Mouse (Mus musculus) G1E (cell line): ENCODE results near the gene Sarm1. TPM values are rescaled to one million over a fixed set of nuclear protein-coding genes. Genes with fewer than 3 reads are reported as not detected.

Source experiments
- ATAC-seq: 2 replicates; pipeline ENCODE4 v1.8.0; 2016; ENCODE audit warnings: mild to moderate bottlenecking; ENCODE audit not compliant: insufficient number of reproducible peaks, poor library complexity, low FRiP score, severe bottlenecking; ENCODE audit errors: extremely low read depth
- DNase-seq: peaks from one replicate; pipeline ENCODE4 v3.0.0; 2012; ENCODE audit warnings: low spot score
- H3K27me3 ChIP-seq: 2 replicates; pipeline ENCODE4 v1.6.1; 2012; ENCODE audit warnings: mild to moderate bottlenecking, low read length, inconsistent platforms; ENCODE audit not compliant: insufficient read depth
- H3K36me3 ChIP-seq: replicated peaks from 2 replicates; pipeline ENCODE3; 2012; ENCODE audit warnings: mild to moderate bottlenecking, inconsistent platforms
- H3K4me1 ChIP-seq: 2 replicates; pipeline ENCODE4 v1.6.1; 2012; ENCODE audit warnings: low read depth, low read length, inconsistent platforms, mixed read lengths; ENCODE audit not compliant: insufficient read depth
- H3K4me3 ChIP-seq: 2 replicates; pipeline ENCODE4 v1.5.1; 2012; ENCODE audit warnings: low read depth, mild to moderate bottlenecking, inconsistent platforms, low read length, moderate library complexity, mixed read lengths
- H3K9me3 ChIP-seq: replicated peaks from 2 replicates; pipeline ENCODE4 v1.6.1; 2012; ENCODE audit warnings: inconsistent platforms
- CTCF ChIP-seq: IDR thresholded peaks from 2 replicates; pipeline ENCODE4 v1.5.1; 2012; ENCODE audit warnings: low read depth, low read length, inconsistent platforms, mixed read lengths
- GATA1 ChIP-seq: IDR thresholded peaks from 2 replicates; pipeline ENCODE4 v1.6.1; 2012; ENCODE audit warnings: borderline replicate concordance, low read length, inconsistent platforms, mixed read lengths
- GATA2 ChIP-seq: IDR thresholded peaks from 2 replicates; pipeline ENCODE4 v1.6.1; 2012; ENCODE audit warnings: low read depth, low read length, inconsistent platforms, borderline replicate concordance
- POLR2AphosphoS5 ChIP-seq: IDR thresholded peaks from 2 replicates; pipeline ENCODE4 v1.6.1; 2012; ENCODE audit warnings: low read depth, low read length, inconsistent platforms; ENCODE audit not compliant: insufficient replicate concordance
- TAL1 ChIP-seq: conservative IDR thresholded peaks from 2 replicates; pipeline ENCODE4 v1.6.1; 2012; ENCODE audit warnings: low read depth, low read length, inconsistent platforms, mixed read lengths
- polyA plus RNA-seq: library from polyadenylated mRNA; stranded (reverse); fragments of >175 nt; gene quantifications from 2 replicates; pipeline ENCODE4 v1.2.3, GENCODE M21; 2012
- total RNA-seq, 2 experiments: library from RNA; stranded (forward) in 1 of 2; stranded (reverse) in 1 of 2; fragments of 200-1000 nt in 1 of 2; fragments of >200 nt in 1 of 2; fragmentation: Nextera tagmentation in 1 of 2; gene quantifications; 2 replicates each; pipeline ENCODE4 v1.2.3; 2014 to 2017

Sarm1 gene
- total and polyA plus RNA-seq, 3 experiments, result 0.22 TPM; not detected in 2

GRCm38 (mm10) chr11:78523241-78523955 is 25.8 kb upstream of the Sarm1 start:
- no peaks in the 10 kb centered on the region for H3K27me3 ChIP-seq
- no peak overlapping the region for H3K4me3 ChIP-seq
- H3K9me3 ChIP-seq, result no peaks in the 10 kb centered on the region
- peaks cover 100% of the 10 kb centered on the region for H3K36me3 ChIP-seq
- TF ChIP-seq CTCF, result no peak
- TF ChIP-seq GATA2, result no peak
- TF ChIP-seq POLR2AphosphoS5, result no peak
- no peak for TF ChIP-seq GATA1
- TF ChIP-seq TAL1, result no peak
- peaks cover 12% of the 10 kb centered on the region for H3K4me1 ChIP-seq
- ATAC-seq, result no peak
- no peak for DNase-seq

GRCm38 (mm10) chr11:78522481-78522997 is 25.0 kb upstream of the Sarm1 start:
- DNase-seq, result no peak
- H3K9me3 ChIP-seq, result no peaks in the 10 kb centered on the region
- H3K27me3 ChIP-seq, result no peaks in the 10 kb centered on the region
- ATAC-seq, result no peak
- peaks cover 100% of the 10 kb centered on the region for H3K36me3 ChIP-seq
- TF ChIP-seq GATA1, result no peak
- no peak for TF ChIP-seq TAL1
- no peak for TF ChIP-seq POLR2AphosphoS5
- TF ChIP-seq CTCF, result no peak
- no peak for TF ChIP-seq GATA2
- H3K4me1 ChIP-seq, result peaks cover 9% of the 10 kb centered on the region
- H3K4me3 ChIP-seq, result no peak overlapping the region

GRCm38 (mm10) chr11:78521880-78522279 is 24.3 kb upstream of the Sarm1 start:
- H3K36me3 ChIP-seq, result peaks cover 96% of the 10 kb centered on the region

GRCm38 (mm10) chr11:78518931-78519330 is 21.4 kb upstream of the Sarm1 start:
- Histone ChIP-seq H3K4me1 (peaks cover 21% of the 10 kb centered on the region), H3K4me3 (no peak overlapping the region), H3K27me3 (no peaks in the 10 kb centered on the region), H3K9me3 (no peaks in the 10 kb centered on the region), H3K36me3 (peaks cover 95% of the 10 kb centered on the region)
- DNase-seq, result no peak
- TF ChIP-seq GATA1 (no peak), POLR2AphosphoS5 (no peak), CTCF (no peak), GATA2 (no peak), TAL1 (no peak)
- ATAC-seq, result no peak

More at GRCm38 (mm10) chr11:78521880-78522279, 24.3 kb upstream of the Sarm1 start:
- ATAC-seq (no peak), DNase-seq (no peak)
- no peak overlapping the region for H3K4me3 ChIP-seq
- TF ChIP-seq CTCF (no peak), TAL1 (no peak), POLR2AphosphoS5 (no peak), GATA2 (no peak), GATA1 (no peak)
- no peaks in the 10 kb centered on the region for H3K9me3 ChIP-seq
- H3K27me3 ChIP-seq, result no peaks in the 10 kb centered on the region
- H3K4me1 ChIP-seq, result peaks cover 9% of the 10 kb centered on the region

GRCm38 (mm10) chr11:78515549-78516325 is 18.2 kb upstream of the Sarm1 start:
- H3K4me1 ChIP-seq, result peaks cover 37% of the 10 kb centered on the region
- H3K4me3 ChIP-seq, result no peak overlapping the region
- no peaks in the 10 kb centered on the region for H3K27me3 ChIP-seq
- TF ChIP-seq GATA2, result no peak
- no peak for TF ChIP-seq GATA1
- no peak for TF ChIP-seq POLR2AphosphoS5
- no peak for TF ChIP-seq CTCF
- no peak for TF ChIP-seq TAL1
- no peak for DNase-seq
- H3K36me3 ChIP-seq, result peaks cover 70% of the 10 kb centered on the region
- ATAC-seq, result no peak
- H3K9me3 ChIP-seq, result no peaks in the 10 kb centered on the region
